Mouse (Mus musculus) C2C12 (cell line): ENCODE results near the gene Crip2. TPM values are rescaled to one million over a fixed set of nuclear protein-coding genes. Genes with fewer than 3 reads are reported as not detected.

ENCODE experiments used
- H3K27me3 ChIP-seq: one replicate; pipeline ENCODE4 v1.6.1; 2011; ENCODE audit not compliant: control insufficient read depth, insufficient read depth, insufficient read length
- H3K36me3 ChIP-seq: one replicate; pipeline ENCODE4 v1.6.1; 2011; ENCODE audit not compliant: control insufficient read depth, insufficient read depth
- H3K4me3 ChIP-seq: one replicate; pipeline ENCODE4 v1.5.1; 2011; ENCODE audit warnings: mild to moderate bottlenecking, control low read depth; ENCODE audit not compliant: poor library complexity, insufficient read depth, severe bottlenecking
- H3K79me2 ChIP-seq: one replicate; pipeline ENCODE4 v1.6.1; 2011; ENCODE audit not compliant: control insufficient read depth, insufficient read depth
- H3K79me3 ChIP-seq: one replicate; pipeline ENCODE4 v1.6.1; 2011; ENCODE audit warnings: low read depth, control low read depth
- H3ac ChIP-seq: one replicate; pipeline ENCODE3; 2011; ENCODE audit warnings: low read depth; ENCODE audit not compliant: control insufficient read depth, insufficient read length
- CEBPB ChIP-seq: IDR thresholded peaks from one replicate; pipeline ENCODE4 v1.6.1; 2011; ENCODE audit warnings: low read depth, mild to moderate bottlenecking, control low read depth, moderate library complexity
- CTCF ChIP-seq: IDR thresholded peaks from one replicate; pipeline ENCODE4 v1.5.1; 2011; ENCODE audit not compliant: control insufficient read depth, insufficient read depth, insufficient read length
- FOSL1 ChIP-seq: IDR thresholded peaks from one replicate; pipeline ENCODE4 v1.8.0; 2011; ENCODE audit warnings: mild to moderate bottlenecking, low read length; ENCODE audit not compliant: poor library complexity, insufficient read depth, severe bottlenecking
- MAX ChIP-seq: IDR thresholded peaks from one replicate; pipeline ENCODE4 v1.6.1; 2011; ENCODE audit warnings: mild to moderate bottlenecking, control low read depth
- MYOD1 ChIP-seq: IDR thresholded peaks from one replicate; pipeline ENCODE4 v1.6.1; 2011; ENCODE audit warnings: low read depth; ENCODE audit not compliant: control insufficient read depth, insufficient read length
- MYOG ChIP-seq: IDR thresholded peaks from one replicate; pipeline ENCODE4 v1.6.1; 2011; ENCODE audit not compliant: control insufficient read depth, insufficient read length; ENCODE audit errors: extremely low read depth
- USF1 ChIP-seq: IDR thresholded peaks from one replicate; pipeline ENCODE4 v1.6.1; 2011; ENCODE audit warnings: low read depth, mild to moderate bottlenecking, control low read depth, moderate library complexity
- polyA plus RNA-seq: library from polyadenylated mRNA; unstranded; fragments of >200 nt; fragmentation: generic; extraction: Trizol; gene quantifications from one replicate; pipeline ENCODE4 v1.2.1, GENCODE M21; 2012; ENCODE audit warnings: missing spikeins

Crip2 gene
- polyA plus RNA-seq, 1 experiment, result 775 TPM

- Histone ChIP-seq H3K4me3 (no peak overlapping the region), H3K27me3 (no peaks in the 10 kb centered on the region), H3K36me3 (peaks cover 10% of the 10 kb centered on the region), H3K79me3 (peaks cover 69% of the 10 kb centered on the region), H3K79me2 (peaks cover 82% of the 10 kb centered on the region), H3ac (peak overlapping the region; percentile 1)
- TF ChIP-seq CTCF (no peak), CEBPB (no peak), MYOD1 (no peak), FOSL1 (no peak), MYOG (no peak), USF1 (no peak), MAX (no peak)
Measured at GRCm38 (mm10) chr12:113100448-113101076, 39.5 kb upstream of the Crip2 start.

GRCm38 (mm10) chr12:113101251-113101960 is 38.6 kb upstream of the Crip2 start:
- no peak overlapping the region for H3ac ChIP-seq
- no peaks in the 10 kb centered on the region for H3K27me3 ChIP-seq
- H3K36me3 ChIP-seq, result peaks cover 10% of the 10 kb centered on the region
- H3K79me3 ChIP-seq, result peaks cover 73% of the 10 kb centered on the region
- peaks cover 88% of the 10 kb centered on the region for H3K79me2 ChIP-seq
- TF ChIP-seq FOSL1 (no peak), MYOD1 (no peak), CEBPB (no peak), MYOG (no peak), USF1 (no peak), MAX (no peak), CTCF (no peak)
- no peak overlapping the region for H3K4me3 ChIP-seq

GRCm38 (mm10) chr12:113102461-113102860 is 37.6 kb upstream of the Crip2 start:
- Histone ChIP-seq H3ac (no peak overlapping the region), H3K4me3 (no peak overlapping the region), H3K79me3 (peaks cover 82% of the 10 kb centered on the region), H3K27me3 (no peaks in the 10 kb centered on the region), H3K36me3 (peaks cover 10% of the 10 kb centered on the region), H3K79me2 (peaks cover 98% of the 10 kb centered on the region)
- no peak for TF ChIP-seq USF1
- TF ChIP-seq MAX, result no peak
- TF ChIP-seq CEBPB, result no peak
- TF ChIP-seq MYOD1, result no peak
- no peak for TF ChIP-seq MYOG
- no peak for TF ChIP-seq FOSL1
- TF ChIP-seq CTCF, result no peak

- Histone ChIP-seq H3ac (no peak overlapping the region), H3K79me3 (peaks cover 91% of the 10 kb centered on the region), H3K4me3 (no peak overlapping the region), H3K36me3 (peaks cover 19% of the 10 kb centered on the region), H3K27me3 (no peaks in the 10 kb centered on the region), H3K79me2 (peaks cover 98% of the 10 kb centered on the region)
- TF ChIP-seq MAX (no peak), CEBPB (no peak), CTCF (no peak), MYOG (no peak), MYOD1 (no peak), FOSL1 (no peak), USF1 (no peak)
Measured at GRCm38 (mm10) chr12:113103846-113104451, 36.1 kb upstream of the Crip2 start.

- Histone ChIP-seq H3K79me3 (peaks cover 82% of the 10 kb centered on the region), H3K79me2 (peaks cover 89% of the 10 kb centered on the region), H3ac (no peak overlapping the region), H3K36me3 (peaks cover 19% of the 10 kb centered on the region), H3K27me3 (no peaks in the 10 kb centered on the region), H3K4me3 (no peak overlapping the region)
- TF ChIP-seq USF1 (no peak), CEBPB (peak; percentile 2)
Measured at GRCm38 (mm10) chr12:113106386-113106785, 33.6 kb upstream of the Crip2 start.
